Mouse (Mus musculus): ENCODE results near the gene Tbc1d9b. TPM values are rescaled to one million over a fixed set of nuclear protein-coding genes. Genes with fewer than 3 reads are reported as not detected.

Gene Tbc1d9b
- polyA plus RNA-seq, 1 experiment from 2014 or later = 45.6 TPM

DNA sequence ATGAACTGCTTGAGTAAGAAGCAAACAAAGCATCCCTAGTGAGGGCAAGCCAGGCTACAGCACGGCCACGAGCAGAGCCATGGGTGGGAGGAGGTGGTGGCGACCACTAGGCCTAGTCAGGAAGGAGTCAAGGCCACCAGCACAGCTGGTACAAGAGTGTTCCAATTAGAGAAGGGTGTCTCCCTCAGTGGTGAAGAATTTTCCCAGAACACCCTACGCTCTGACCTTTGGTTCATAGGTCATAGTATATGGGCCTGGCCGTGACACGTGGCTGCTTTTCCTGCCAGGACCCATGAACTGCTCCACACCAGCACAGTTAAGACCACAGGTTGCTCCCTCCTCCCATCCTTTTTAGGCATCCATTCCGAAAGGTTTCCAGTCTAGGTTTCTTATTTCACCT is 8.4 kb downstream of the Tbc1d9b start:
- Histone ChIP-seq H3K4me1 (replicated peaks) (no peaks in the 10 kb centered on the region), H3K36me3 (peaks cover 86% of the 10 kb centered on the region), H3K9ac (replicated peaks) (no peak overlapping the region), H3K27me3 (no peaks in the 10 kb centered on the region), H3K9me3 (no peaks in the 10 kb centered on the region), H3K27ac (no peak overlapping the region), H3K4me2 (no peak overlapping the region), H3K4me3 (replicated peaks) (no peak overlapping the region)
- no peak for ATAC-seq (ENCODE audit: insufficient number of reproducible peaks, insufficient read depth, low FRiP score, low TSS enrichment, low read depth)
- 74% methylated on average over 7 of the region's 7 CpGs for WGBS

DNA sequence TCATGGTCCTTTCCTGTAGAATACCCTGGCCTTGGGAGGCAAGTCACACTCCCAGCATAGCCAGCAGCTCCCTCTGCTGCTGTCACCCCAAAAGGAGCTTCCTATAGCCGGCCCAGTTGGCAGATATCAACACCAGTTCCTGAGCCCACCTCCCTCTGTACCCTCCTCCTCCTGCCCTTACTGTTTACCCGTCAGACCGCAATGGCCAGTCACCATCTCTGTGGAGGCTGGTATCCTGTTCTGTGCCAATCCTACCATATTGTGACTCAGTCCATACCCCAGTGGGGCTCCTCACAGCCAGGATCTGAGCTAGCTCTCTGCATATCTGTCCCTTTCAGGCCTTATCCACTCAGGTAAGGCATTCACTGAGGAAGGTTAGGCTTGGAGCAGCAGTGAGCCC is 14.3 kb downstream of the Tbc1d9b start:
- Histone ChIP-seq H3K27ac (no peak overlapping the region), H3K4me2 (no peak overlapping the region), H3K9ac (replicated peaks) (no peak overlapping the region), H3K36me3 (peaks cover 96% of the 10 kb centered on the region), H3K4me1 (replicated peaks) (no peaks in the 10 kb centered on the region), H3K9me3 (no peaks in the 10 kb centered on the region), H3K27me3 (no peaks in the 10 kb centered on the region), H3K4me3 (replicated peaks) (no peak overlapping the region)
- ATAC-seq (ENCODE audit: insufficient number of reproducible peaks, insufficient read depth, low FRiP score, low TSS enrichment, low read depth) = no peak
- 94% methylated on average over 3 of the region's 3 CpGs for WGBS

DNA sequence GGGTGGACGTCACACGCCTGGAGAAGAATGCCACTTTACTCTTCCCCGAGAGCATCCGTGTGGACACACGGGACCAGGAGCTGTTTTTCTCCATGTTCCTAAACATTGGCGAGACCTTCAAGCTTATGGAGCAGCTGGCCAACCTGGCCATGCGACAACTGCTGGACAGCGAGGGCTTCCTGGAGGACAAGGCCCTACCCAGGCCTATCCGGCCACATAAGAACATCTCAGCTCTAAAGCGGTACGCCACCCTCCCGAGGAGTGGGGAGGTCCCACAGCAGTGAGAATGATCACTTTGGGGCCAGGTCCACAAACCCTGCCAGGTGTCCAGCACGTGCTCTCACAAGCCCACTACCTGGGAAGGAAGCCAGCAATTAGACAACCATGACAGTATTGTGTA is 14.9 kb downstream of the Tbc1d9b start:
- WGBS = 93% methylated on average over 13 of the region's 13 CpGs
- no peak for ATAC-seq (ENCODE audit: insufficient number of reproducible peaks, insufficient read depth, low FRiP score, low TSS enrichment, low read depth)
- Histone ChIP-seq H3K9me3 (no peaks in the 10 kb centered on the region), H3K27ac (no peak overlapping the region), H3K27me3 (no peaks in the 10 kb centered on the region), H3K4me2 (no peak overlapping the region), H3K4me3 (replicated peaks) (no peak overlapping the region), H3K9ac (replicated peaks) (no peak overlapping the region), H3K36me3 (peaks cover 96% of the 10 kb centered on the region), H3K4me1 (replicated peaks) (no peaks in the 10 kb centered on the region)

DNA sequence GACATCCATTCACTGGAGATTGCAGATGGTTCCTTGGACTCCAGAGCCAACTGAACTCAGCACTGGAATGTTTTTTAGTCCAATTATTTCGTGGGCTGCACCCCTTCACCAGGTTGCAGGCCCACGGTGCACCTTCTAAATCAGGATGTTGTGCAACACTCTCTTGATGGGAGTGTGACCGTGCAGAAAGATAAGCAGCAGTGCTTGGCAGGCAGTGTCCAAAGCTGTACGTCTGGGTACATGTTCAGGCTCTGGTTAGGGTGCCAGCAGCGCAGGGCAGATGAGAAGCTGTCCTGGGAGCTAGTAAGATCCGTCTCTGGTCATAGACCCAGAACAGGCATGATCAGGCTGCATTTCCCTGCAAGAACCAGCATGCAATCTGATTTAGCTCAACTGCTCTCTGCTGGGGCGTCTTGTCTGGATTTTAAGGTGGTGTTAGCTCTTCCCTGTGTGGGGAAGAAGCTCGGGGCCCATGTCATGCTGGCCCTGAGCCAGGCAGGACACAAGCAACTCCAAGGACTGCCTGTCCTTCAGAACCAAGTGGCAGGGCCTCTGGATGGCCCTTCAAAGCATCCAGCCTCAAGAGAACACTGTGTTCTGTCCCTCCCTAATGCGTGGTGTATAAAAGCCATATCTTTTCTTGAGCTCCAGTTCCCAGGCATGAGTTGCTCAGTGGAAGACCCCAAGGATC is 16.2 kb downstream of the Tbc1d9b start:
- H3K9me3 ChIP-seq = no peaks in the 10 kb centered on the region
- WGBS = 89% methylated on average over 9 of the region's 9 CpGs
- H3K27ac ChIP-seq = no peak overlapping the region
- no peak overlapping the region for H3K4me3 ChIP-seq (replicated peaks)
- no peak for ATAC-seq (ENCODE audit: insufficient number of reproducible peaks, insufficient read depth, low FRiP score, low TSS enrichment, low read depth)
- peaks cover 96% of the 10 kb centered on the region for H3K36me3 ChIP-seq
- H3K4me1 ChIP-seq (replicated peaks) = no peaks in the 10 kb centered on the region
- H3K4me2 ChIP-seq = no peak overlapping the region
- no peaks in the 10 kb centered on the region for H3K27me3 ChIP-seq
- no peak overlapping the region for H3K9ac ChIP-seq (replicated peaks)

DNA sequence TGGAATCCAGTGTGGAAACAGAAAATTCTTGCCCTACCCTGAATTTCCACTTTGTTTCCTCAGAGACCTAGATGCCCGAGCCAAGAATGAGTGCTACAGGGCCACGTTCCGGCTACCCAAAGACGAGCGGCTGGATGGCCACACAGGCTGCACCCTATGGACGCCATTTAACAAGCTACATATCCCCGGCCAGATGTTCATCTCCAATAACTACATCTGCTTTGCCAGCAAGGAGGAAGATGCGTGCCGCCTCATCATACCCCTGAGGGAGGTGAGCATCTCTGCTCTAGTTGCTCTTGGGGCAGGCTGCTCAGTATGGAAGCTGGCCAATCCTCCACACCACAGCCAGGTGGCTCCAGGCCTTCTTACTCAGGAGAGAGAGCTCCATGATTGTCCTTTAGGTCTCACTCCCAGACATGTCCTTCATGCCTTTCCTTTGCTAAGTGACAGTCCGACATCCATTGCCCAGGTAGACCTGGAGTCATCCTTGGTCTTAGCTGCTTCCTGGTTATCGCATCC is 16.8 kb downstream of the Tbc1d9b start:
- WGBS = 95% methylated on average over 11 of the region's 11 CpGs
- Histone ChIP-seq H3K4me1 (replicated peaks) (no peaks in the 10 kb centered on the region), H3K36me3 (peaks cover 96% of the 10 kb centered on the region), H3K4me2 (no peak overlapping the region), H3K9me3 (no peaks in the 10 kb centered on the region), H3K4me3 (replicated peaks) (no peak overlapping the region), H3K27me3 (no peaks in the 10 kb centered on the region), H3K27ac (no peak overlapping the region), H3K9ac (replicated peaks) (no peak overlapping the region)
- ATAC-seq (ENCODE audit: insufficient number of reproducible peaks, insufficient read depth, low FRiP score, low TSS enrichment, low read depth) = no peak

DNA sequence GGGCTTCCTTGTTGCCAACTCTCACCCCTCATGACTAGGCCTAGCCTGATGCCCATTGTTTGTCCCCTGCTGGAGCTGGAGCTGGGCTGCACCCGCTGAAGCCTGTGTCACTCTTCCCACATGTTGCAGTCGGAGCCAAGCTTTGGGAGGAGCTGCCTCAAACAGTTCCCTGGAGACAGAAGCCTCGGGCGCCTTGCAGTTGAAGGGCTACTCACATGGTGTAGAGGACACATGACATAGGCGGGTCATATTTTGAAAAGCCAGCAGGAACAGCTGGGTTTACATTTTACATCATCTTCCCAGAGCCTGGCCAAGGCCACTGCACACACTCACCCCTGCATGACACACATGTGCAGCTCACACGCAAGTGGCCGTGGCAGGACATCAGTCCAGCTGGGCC is 18.0 kb downstream of the Tbc1d9b start:
- ATAC-seq (ENCODE audit: insufficient number of reproducible peaks, insufficient read depth, low FRiP score, low TSS enrichment, low read depth) = no peak
- no peak overlapping the region for H3K27ac ChIP-seq
- no peaks in the 10 kb centered on the region for H3K4me1 ChIP-seq (replicated peaks)
- no peak overlapping the region for H3K4me3 ChIP-seq (replicated peaks)
- H3K9me3 ChIP-seq = no peaks in the 10 kb centered on the region
- H3K9ac ChIP-seq (replicated peaks) = no peak overlapping the region
- peaks cover 96% of the 10 kb centered on the region for H3K36me3 ChIP-seq
- WGBS = 87% methylated on average over 7 of the region's 7 CpGs
- no peaks in the 10 kb centered on the region for H3K27me3 ChIP-seq
- H3K4me2 ChIP-seq = no peak overlapping the region

DNA sequence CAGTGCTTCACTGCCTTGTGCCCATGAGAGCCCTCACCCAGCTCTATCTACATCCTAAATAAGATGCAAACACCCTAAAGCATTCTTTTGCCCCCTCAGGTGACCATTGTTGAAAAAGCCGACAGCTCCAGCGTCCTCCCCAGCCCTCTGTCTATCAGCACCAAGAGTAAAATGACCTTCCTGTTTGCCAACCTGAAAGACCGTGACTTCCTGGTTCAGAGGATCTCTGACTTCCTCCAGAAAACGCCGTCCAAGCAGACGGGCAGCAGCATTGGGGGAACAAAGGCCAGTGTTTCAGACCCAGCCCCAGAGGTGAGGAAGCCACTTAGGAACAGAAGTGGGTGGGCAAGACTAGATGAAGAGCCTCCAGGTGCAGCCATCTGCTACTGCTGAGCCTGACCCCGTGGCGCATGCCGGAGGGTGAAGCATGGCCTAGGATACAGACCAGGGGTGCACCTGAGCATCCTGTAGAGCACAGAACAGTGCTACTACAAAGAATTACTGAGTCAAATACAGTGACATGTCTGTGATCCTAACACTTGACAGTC is 18.5 kb downstream of the Tbc1d9b start:
- no peaks in the 10 kb centered on the region for H3K27me3 ChIP-seq
- ATAC-seq (ENCODE audit: insufficient number of reproducible peaks, insufficient read depth, low FRiP score, low TSS enrichment, low read depth) = no peak
- H3K36me3 ChIP-seq = peaks cover 98% of the 10 kb centered on the region

DNA sequence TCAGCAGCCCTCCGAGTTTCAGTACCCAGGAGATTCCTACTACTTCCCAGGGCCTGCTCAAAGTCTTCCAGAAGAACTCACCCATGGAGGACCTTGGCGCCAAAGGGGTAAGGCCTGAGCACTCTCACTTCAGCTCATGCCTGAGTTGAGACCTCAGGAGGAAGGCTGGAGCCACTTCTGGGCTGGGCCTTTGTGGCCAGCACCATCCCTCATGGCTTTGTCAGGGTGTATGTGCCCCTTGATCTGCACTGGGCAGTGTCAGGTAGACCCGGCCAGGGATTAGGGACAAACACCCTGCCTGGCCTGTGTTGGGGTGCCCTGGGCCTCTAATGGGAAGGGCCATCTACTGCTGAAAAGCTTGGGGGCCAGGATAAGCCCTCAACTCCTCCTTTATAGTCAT is 20.2 kb downstream of the Tbc1d9b start:
- Histone ChIP-seq H3K36me3 (peaks cover 98% of the 10 kb centered on the region), H3K9ac (replicated peaks) (no peak overlapping the region), H3K4me3 (replicated peaks) (no peak overlapping the region)

More for the DNA sequence above, 18.5 kb downstream of the Tbc1d9b start:
- Histone ChIP-seq H3K9me3 (no peaks in the 10 kb centered on the region), H3K4me3 (replicated peaks) (no peak overlapping the region), H3K27ac (no peak overlapping the region), H3K4me1 (replicated peaks) (no peaks in the 10 kb centered on the region), H3K9ac (replicated peaks) (no peak overlapping the region), H3K4me2 (no peak overlapping the region)
- 94% methylated on average over 9 of the region's 9 CpGs for WGBS

DNA sequence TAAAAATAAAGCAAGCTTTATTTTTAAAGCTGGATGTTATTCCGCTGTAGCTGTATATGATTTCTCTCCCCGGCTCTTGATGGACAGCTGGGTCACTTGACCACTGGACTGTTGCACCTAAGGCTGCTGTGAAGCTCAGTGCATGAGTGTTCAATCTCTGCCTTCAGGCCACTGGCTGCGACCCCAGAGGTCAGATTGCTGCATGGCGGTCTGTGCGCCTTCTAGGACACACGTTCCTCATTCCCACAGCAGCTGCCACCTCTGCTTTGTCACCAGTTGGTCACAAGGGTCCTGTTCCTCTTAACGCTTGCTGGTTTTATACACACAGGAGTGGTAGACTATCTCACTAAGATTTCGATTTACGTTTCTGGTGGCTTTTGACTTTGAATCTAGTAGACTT is 23.0 kb downstream of the Tbc1d9b start:
- 70% methylated on average over 9 of the region's 9 CpGs for WGBS
- H3K36me3 ChIP-seq = peaks cover 100% of the 10 kb centered on the region
- H3K9ac ChIP-seq (replicated peaks) = no peak overlapping the region
- ATAC-seq (ENCODE audit: insufficient number of reproducible peaks, insufficient read depth, low FRiP score, low TSS enrichment, low read depth) = no peak
- H3K4me3 ChIP-seq (replicated peaks) = no peak overlapping the region
- H3K4me1 ChIP-seq (replicated peaks) = no peaks in the 10 kb centered on the region
- no peak overlapping the region for H3K4me2 ChIP-seq
- no peaks in the 10 kb centered on the region for H3K9me3 ChIP-seq
- H3K27ac ChIP-seq = no peak overlapping the region
- no peaks in the 10 kb centered on the region for H3K27me3 ChIP-seq

More for the DNA sequence above, 20.2 kb downstream of the Tbc1d9b start:
- no peaks in the 10 kb centered on the region for H3K9me3 ChIP-seq
- H3K4me2 ChIP-seq = no peak overlapping the region
- no peaks in the 10 kb centered on the region for H3K4me1 ChIP-seq (replicated peaks)
- no peak overlapping the region for H3K27ac ChIP-seq
- ATAC-seq (ENCODE audit: insufficient number of reproducible peaks, insufficient read depth, low FRiP score, low TSS enrichment, low read depth) = no peak
- 84% methylated on average over 3 of the region's 3 CpGs for WGBS
- H3K27me3 ChIP-seq = no peaks in the 10 kb centered on the region

DNA sequence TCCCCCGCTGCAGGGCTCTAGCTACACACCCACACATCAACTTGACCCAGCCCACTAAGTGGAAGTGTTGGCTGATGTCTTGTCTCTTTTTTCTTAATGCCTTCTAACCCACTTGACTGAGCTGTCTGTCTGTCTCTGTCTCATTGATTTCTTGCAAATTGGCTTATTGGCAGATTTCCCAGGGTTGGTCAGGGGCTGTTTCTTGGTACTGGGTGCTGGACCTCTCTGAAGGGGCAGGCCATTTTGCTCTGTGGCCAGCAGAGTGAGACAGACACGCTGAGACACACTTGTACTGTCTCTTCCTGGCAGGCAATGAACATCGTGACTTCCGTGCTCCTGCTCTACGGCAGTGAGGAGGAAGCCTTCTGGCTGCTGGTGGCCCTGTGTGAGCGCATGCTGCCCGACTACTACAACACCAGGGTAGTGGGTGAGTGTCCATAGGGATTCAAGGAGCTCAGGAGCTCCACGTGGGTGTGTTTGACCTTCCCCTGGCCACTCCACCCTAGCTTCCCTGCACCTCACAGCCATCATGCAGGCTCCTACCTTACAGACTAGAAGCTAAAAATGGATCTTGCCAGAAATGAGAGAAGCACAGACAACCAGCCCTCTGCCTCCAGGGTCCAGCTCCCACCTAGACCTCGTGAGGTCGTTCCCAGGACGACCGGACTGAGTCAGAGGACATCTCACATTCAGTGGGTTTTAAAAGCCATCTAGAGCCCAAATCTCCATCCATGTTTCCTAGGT is 23.8 kb downstream of the Tbc1d9b start:
- no peaks in the 10 kb centered on the region for H3K27me3 ChIP-seq
- 90% methylated on average over 12 of the region's 12 CpGs for WGBS
- ATAC-seq (ENCODE audit: insufficient number of reproducible peaks, insufficient read depth, low FRiP score, low TSS enrichment, low read depth) = no peak

DNA sequence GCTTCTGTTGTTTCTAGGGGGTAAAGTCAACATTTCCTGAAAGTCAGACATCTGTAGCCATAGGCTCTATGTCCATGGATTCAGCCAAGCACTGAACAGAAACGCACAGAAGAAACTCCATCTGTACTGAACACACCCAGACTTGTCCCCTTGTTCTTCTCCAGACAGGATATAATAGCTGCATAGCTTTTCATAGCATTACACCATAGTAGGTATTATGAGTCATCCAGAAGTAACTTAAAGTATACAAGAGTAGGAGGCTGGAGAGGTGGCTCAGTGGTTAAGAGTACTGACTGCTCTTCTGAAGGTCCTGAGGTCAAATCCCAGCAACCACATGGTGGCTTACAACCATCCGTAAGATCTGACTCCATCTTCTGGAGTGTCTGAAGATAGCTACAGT is 24.6 kb downstream of the Tbc1d9b start:
- H3K27me3 ChIP-seq = no peaks in the 10 kb centered on the region
- H3K27ac ChIP-seq = no peak overlapping the region
- H3K4me1 ChIP-seq (replicated peaks) = no peaks in the 10 kb centered on the region
- H3K9ac ChIP-seq (replicated peaks) = no peak overlapping the region
- H3K4me2 ChIP-seq = no peak overlapping the region
- H3K9me3 ChIP-seq = no peaks in the 10 kb centered on the region
- H3K36me3 ChIP-seq = peaks cover 100% of the 10 kb centered on the region
- 91% methylated on average over 2 of the region's 2 CpGs for WGBS
- ATAC-seq (ENCODE audit: insufficient number of reproducible peaks, insufficient read depth, low FRiP score, low TSS enrichment, low read depth) = no peak
- H3K4me3 ChIP-seq (replicated peaks) = no peak overlapping the region

More for the DNA sequence above, 23.8 kb downstream of the Tbc1d9b start:
- no peak overlapping the region for H3K9ac ChIP-seq (replicated peaks)
- no peak overlapping the region for H3K27ac ChIP-seq
- no peaks in the 10 kb centered on the region for H3K9me3 ChIP-seq
- H3K4me1 ChIP-seq (replicated peaks) = no peaks in the 10 kb centered on the region
- peaks cover 100% of the 10 kb centered on the region for H3K36me3 ChIP-seq
- no peak overlapping the region for H3K4me2 ChIP-seq
- no peak overlapping the region for H3K4me3 ChIP-seq (replicated peaks)

Measured in limb, embryonic 12.5 days (tissue).